Mouse (Mus musculus): ENCODE measurements around the gene Krt18. TPM values are rescaled to one million over a fixed set of nuclear protein-coding genes. Genes with fewer than 3 reads are reported as not detected.

Gene Krt18
- polyA plus RNA-seq (2014; fragmentation: Illumina TruSeq; extraction: RNeasy Lipid Tissue Mini Kit (QIAGEN cat#74804); ENCODE audit: low read depth, low replicate concordance): not detected

GRCm38 (mm10) chr15:102028040-102028439 is at the start of gene Krt18:
Krt18 (plus strand) TSS chr15:102028180.

GRCm38 (mm10) chr15:102004189-102004588 is 23.8 kb upstream of the Krt18 start, which contains the start of gene Krt8:
Krt8 (minus strand) TSS chr15:102004482.

GRCm38 (mm10) chr15:102073559-102074069 is 45.6 kb downstream of the Krt18 start, which contains the start of gene Eif4b:
Eif4b (plus strand) TSS chr15:102073773.

Other genes with a start within 250 kb of the Krt18 start
- gene Krt72, start 241.7 kb upstream of the Krt18 start, polyA plus RNA-seq (2014; fragmentation: Illumina TruSeq; extraction: RNeasy Lipid Tissue Mini Kit (QIAGEN cat#74804); ENCODE audit: low read depth, low replicate concordance): not detected
- not detected for gene Krt73, start 225.8 kb upstream of the Krt18 start, polyA plus RNA-seq (2014; fragmentation: Illumina TruSeq; extraction: RNeasy Lipid Tissue Mini Kit (QIAGEN cat#74804); ENCODE audit: low read depth, low replicate concordance)
- gene Krt2, start 210.0 kb upstream of the Krt18 start, polyA plus RNA-seq (2014; fragmentation: Illumina TruSeq; extraction: RNeasy Lipid Tissue Mini Kit (QIAGEN cat#74804); ENCODE audit: low read depth, low replicate concordance): not detected
- gene Krt1, start 177.4 kb upstream of the Krt18 start, polyA plus RNA-seq (2014; fragmentation: Illumina TruSeq; extraction: RNeasy Lipid Tissue Mini Kit (QIAGEN cat#74804); ENCODE audit: low read depth, low replicate concordance): not detected
- gene Krt77, start 158.5 kb upstream of the Krt18 start, polyA plus RNA-seq (2014; fragmentation: Illumina TruSeq; extraction: RNeasy Lipid Tissue Mini Kit (QIAGEN cat#74804); ENCODE audit: low read depth, low replicate concordance): not detected
- gene Krt76, start 135.3 kb upstream of the Krt18 start, polyA plus RNA-seq (2014; fragmentation: Illumina TruSeq; extraction: RNeasy Lipid Tissue Mini Kit (QIAGEN cat#74804); ENCODE audit: low read depth, low replicate concordance): not detected
- gene Krt4, start 103.4 kb upstream of the Krt18 start, polyA plus RNA-seq (2014; fragmentation: Illumina TruSeq; extraction: RNeasy Lipid Tissue Mini Kit (QIAGEN cat#74804); ENCODE audit: low read depth, low replicate concordance): not detected
- gene Krt79, start 87.9 kb upstream of the Krt18 start, polyA plus RNA-seq (2014; fragmentation: Illumina TruSeq; extraction: RNeasy Lipid Tissue Mini Kit (QIAGEN cat#74804); ENCODE audit: low read depth, low replicate concordance): not detected
- not detected for gene Krt78, start 73.9 kb upstream of the Krt18 start, polyA plus RNA-seq (2014; fragmentation: Illumina TruSeq; extraction: RNeasy Lipid Tissue Mini Kit (QIAGEN cat#74804); ENCODE audit: low read depth, low replicate concordance)
- gene Krt8, start 23.7 kb upstream of the Krt18 start, polyA plus RNA-seq (2014; fragmentation: Illumina TruSeq; extraction: RNeasy Lipid Tissue Mini Kit (QIAGEN cat#74804); ENCODE audit: low read depth, low replicate concordance): not detected
- gene Eif4b, start 45.6 kb downstream of the Krt18 start, polyA plus RNA-seq (2014; fragmentation: Illumina TruSeq; extraction: RNeasy Lipid Tissue Mini Kit (QIAGEN cat#74804); ENCODE audit: low read depth, low replicate concordance): 196 TPM
- 31.5 TPM for gene Tns2, start 72.2 kb downstream of the Krt18 start, polyA plus RNA-seq (2014; fragmentation: Illumina TruSeq; extraction: RNeasy Lipid Tissue Mini Kit (QIAGEN cat#74804); ENCODE audit: low read depth, low replicate concordance)
- 1.4 TPM for gene Spryd3, start 108.1 kb downstream of the Krt18 start, polyA plus RNA-seq (2014; fragmentation: Illumina TruSeq; extraction: RNeasy Lipid Tissue Mini Kit (QIAGEN cat#74804); ENCODE audit: low read depth, low replicate concordance)
- gene Igfbp6, start 116.2 kb downstream of the Krt18 start, polyA plus RNA-seq (2014; fragmentation: Illumina TruSeq; extraction: RNeasy Lipid Tissue Mini Kit (QIAGEN cat#74804); ENCODE audit: low read depth, low replicate concordance): not detected
- not detected for gene Soat2, start 122.3 kb downstream of the Krt18 start, polyA plus RNA-seq (2014; fragmentation: Illumina TruSeq; extraction: RNeasy Lipid Tissue Mini Kit (QIAGEN cat#74804); ENCODE audit: low read depth, low replicate concordance)
- gene Zfp740, start 175.1 kb downstream of the Krt18 start, polyA plus RNA-seq (2014; fragmentation: Illumina TruSeq; extraction: RNeasy Lipid Tissue Mini Kit (QIAGEN cat#74804); ENCODE audit: low read depth, low replicate concordance): 34.7 TPM
- gene Csad, start 176.5 kb downstream of the Krt18 start, polyA plus RNA-seq (2014; fragmentation: Illumina TruSeq; extraction: RNeasy Lipid Tissue Mini Kit (QIAGEN cat#74804); ENCODE audit: low read depth, low replicate concordance): 32.6 TPM
- gene Itgb7, start 203.8 kb downstream of the Krt18 start, polyA plus RNA-seq (2014; fragmentation: Illumina TruSeq; extraction: RNeasy Lipid Tissue Mini Kit (QIAGEN cat#74804); ENCODE audit: low read depth, low replicate concordance): not detected
- gene Rarg, start 229.3 kb downstream of the Krt18 start, polyA plus RNA-seq (2014; fragmentation: Illumina TruSeq; extraction: RNeasy Lipid Tissue Mini Kit (QIAGEN cat#74804); ENCODE audit: low read depth, low replicate concordance): 9.1 TPM
- 0.35 TPM for gene Gm9918, start 242.4 kb downstream of the Krt18 start, polyA plus RNA-seq (2014; fragmentation: Illumina TruSeq; extraction: RNeasy Lipid Tissue Mini Kit (QIAGEN cat#74804); ENCODE audit: low read depth, low replicate concordance)

All from adrenal gland, adult 10 weeks (tissue).